Mouse (Mus musculus): Measurements from ENCODE around the gene Cys1.

DNA sequence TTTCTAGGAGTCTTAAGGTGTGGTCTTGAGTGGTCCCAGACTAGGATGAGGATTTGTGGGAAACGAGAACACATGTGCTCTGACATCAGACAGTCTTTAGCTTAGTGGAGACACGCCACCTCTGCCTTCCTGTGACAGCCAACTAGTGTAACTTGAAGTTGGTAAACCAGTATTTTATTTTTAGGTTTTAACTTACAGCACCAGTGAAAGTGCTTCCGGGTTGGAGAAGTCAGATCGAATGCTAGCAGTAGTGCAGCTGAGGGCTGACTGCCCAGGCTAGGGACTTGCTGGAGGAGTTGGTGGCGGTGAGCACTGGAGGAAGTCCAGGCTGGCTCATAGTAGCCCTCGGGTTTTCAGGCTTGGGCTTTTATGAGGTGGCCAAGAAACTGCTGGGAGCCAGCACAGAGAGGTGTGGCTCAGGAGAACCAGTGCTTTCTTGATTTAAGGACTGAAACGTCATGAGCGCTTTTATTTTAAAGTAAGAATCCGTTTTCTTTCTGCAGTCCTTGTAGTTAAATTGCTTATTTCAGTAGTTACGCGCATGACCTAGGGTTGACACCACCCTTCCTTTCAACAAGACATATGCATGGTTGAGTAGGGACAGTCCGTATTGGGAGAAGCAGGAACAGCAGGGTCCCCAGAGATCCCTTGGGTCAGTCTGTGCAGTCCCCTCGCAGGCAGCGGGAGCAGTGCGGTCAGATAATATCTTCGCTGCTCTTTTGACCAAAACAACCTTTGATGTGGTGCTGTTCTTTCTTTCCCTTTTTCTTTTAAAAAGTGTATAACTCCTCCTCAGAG is 27.3 kb downstream of the Cys1 start:
- no peak for TF ChIP-seq GATA1 (IDR thresholded peaks at IDR 0.05; ENCODE audit: borderline replicate concordance, low read length)
- TF ChIP-seq FLI1 (IDR thresholded peaks at IDR 0.05; ENCODE audit: low read length), result no peak

All from megakaryocyte, embryonic 14.5 days (primary cell).